Mouse (Mus musculus): Measurements from ENCODE around the gene Rpl36. TPM values are rescaled to one million over a fixed set of nuclear protein-coding genes. Genes with fewer than 3 reads are reported as not detected.

The Rpl36 gene
- polyA plus RNA-seq, 1 experiment from 2014 or later: 2,014 TPM

DNA sequence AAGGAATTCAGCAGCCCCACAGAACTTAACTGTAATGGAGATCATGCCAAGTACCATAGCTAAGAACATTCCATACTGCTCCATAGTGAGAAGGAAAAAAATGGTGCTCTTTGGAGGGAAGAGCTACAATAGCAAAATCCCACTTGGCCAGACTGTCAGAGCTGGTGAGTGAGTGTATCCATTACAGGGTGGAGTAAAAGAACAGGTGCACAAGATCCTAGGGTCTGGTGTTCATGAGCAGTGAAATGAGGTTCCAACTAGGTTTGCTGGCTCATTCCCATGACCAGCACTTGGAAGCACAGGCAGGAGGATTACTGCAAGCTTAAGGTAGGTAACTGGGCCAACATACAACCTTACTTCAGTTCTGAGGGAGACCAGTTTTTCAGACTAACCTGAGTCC is 20.7 kb upstream of the Rpl36 start:
- Histone ChIP-seq H3K4me2 (no peak overlapping the region), H3K4me3 (ENCODE audit: low read depth, low read length) (no peak overlapping the region), H3K9ac (no peak overlapping the region), H3K27ac (ENCODE audit: low read depth) (no peak overlapping the region), H3K4me1 (ENCODE audit: insufficient read depth) (no peaks in the 10 kb centered on the region), H3K9me3 (ENCODE audit: low read depth, low read length) (no peaks in the 10 kb centered on the region), H3K36me3 (ENCODE audit: insufficient read depth) (peaks cover 99% of the 10 kb centered on the region), H3K27me3 (ENCODE audit: insufficient read depth, low read length) (no peaks in the 10 kb centered on the region)
- no peak for DNase-seq
- no peak for ATAC-seq (ENCODE audit: insufficient read depth)
- TF ChIP-seq CTCF (IDR thresholded peaks at IDR 0.05; ENCODE audit: low read depth): no peak

DNA sequence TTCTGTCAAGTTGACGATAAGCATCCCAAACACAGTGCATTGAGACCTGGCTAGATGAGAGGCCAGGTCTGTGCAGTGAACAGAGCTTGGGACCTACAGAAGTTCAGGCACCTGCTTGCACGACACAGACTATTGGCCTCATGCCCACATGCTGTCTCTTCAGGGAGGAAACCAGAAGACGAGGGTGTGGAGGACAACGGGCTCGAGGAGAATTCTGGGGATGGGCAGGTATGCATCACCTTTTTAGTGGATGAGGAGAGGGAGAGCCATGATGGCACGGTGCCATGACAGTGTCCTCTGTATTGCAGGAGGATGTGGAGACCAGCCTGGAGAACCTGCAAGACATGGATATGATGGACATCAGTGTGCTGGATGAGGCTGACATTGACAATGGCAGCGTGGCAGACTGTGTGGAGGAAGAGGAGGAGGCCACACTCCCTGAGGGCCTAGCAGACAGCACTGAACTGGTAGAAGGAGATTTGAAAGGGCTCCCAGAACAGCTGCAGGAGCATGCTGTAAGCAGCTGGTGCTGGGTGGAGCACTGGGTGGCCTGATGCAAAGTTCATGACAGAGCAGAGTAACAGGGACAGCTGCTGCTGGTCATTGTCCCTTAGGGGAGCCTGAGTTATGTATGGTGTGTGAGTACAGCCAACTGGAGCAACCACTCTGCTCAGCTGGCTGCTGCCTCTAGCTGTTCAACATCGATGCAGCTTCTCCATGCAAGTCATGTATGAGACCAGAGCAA is 19.5 kb upstream of the Rpl36 start:
- no peaks in the 10 kb centered on the region for H3K4me1 ChIP-seq (ENCODE audit: insufficient read depth)
- H3K27ac ChIP-seq (ENCODE audit: low read depth): no peak overlapping the region
- no peak overlapping the region for H3K4me2 ChIP-seq
- TF ChIP-seq CTCF (IDR thresholded peaks at IDR 0.05; ENCODE audit: low read depth): no peak
- ATAC-seq (ENCODE audit: insufficient read depth) (peak; percentile 25; the same call in 1 of the 2 replicates), DNase-seq (no peak)
- H3K9me3 ChIP-seq (ENCODE audit: low read depth, low read length): no peaks in the 10 kb centered on the region
- H3K4me3 ChIP-seq (ENCODE audit: low read depth, low read length): no peak overlapping the region
- no peak overlapping the region for H3K9ac ChIP-seq
- H3K27me3 ChIP-seq (ENCODE audit: insufficient read depth, low read length): no peaks in the 10 kb centered on the region
- 84% methylated on average over 8 of the region's 8 CpGs for WGBS
- H3K36me3 ChIP-seq (ENCODE audit: insufficient read depth): peaks cover 95% of the 10 kb centered on the region

DNA sequence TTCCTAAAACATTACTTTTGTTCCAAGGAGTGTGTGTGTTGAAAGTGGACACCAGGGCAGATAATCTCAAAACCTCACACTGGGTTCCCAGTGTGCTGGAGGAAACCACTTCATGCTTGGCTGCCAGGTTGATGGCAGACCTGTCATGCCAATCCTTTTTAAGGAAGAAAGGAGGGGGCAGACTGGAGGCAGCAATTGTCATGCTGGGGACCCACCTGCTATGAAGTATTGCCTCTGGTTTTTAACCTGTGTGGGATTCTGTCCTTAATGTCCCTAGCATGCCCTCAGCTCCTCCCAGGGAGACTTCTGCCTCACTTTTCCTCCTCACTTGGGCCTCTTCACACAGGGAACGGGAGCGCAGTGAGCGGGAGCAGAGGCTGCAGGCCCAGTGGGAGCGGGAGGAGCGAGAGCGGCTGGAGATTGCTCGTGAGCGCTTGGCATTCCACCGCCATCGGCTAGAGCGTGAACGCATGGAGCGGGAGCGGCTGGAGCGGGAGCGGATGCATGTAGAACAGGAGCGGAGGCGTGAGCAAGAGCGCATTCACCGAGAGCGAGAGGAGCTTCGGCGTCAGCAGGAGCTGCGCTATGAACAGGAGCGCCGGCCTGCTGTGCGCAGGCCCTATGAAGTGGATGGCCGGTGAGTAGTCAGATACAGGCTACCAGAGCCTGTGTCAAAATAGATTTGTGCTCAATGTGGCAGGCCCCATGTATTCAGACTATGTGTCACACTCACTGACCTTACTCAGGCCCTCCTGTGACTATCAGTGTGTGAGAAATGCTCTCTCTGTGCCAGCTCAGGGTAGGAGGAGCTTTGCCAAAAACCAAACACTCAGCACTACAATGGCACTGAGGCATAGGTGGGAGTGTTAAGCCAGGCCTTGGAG is 9.8 kb upstream of the Rpl36 start:
- no peak for ATAC-seq (ENCODE audit: insufficient read depth)
- DNase-seq: no peak
- Histone ChIP-seq H3K9ac (no peak overlapping the region), H3K9me3 (ENCODE audit: low read depth, low read length) (no peaks in the 10 kb centered on the region), H3K4me3 (ENCODE audit: low read depth, low read length) (no peak overlapping the region), H3K36me3 (ENCODE audit: insufficient read depth) (peaks cover 90% of the 10 kb centered on the region), H3K27ac (ENCODE audit: low read depth) (no peak overlapping the region), H3K27me3 (ENCODE audit: insufficient read depth, low read length) (no peaks in the 10 kb centered on the region), H3K4me2 (no peak overlapping the region), H3K4me1 (ENCODE audit: insufficient read depth) (peaks cover 1% of the 10 kb centered on the region; the same call in 1 of the 2 replicates)
- WGBS: 92% methylated on average over 28 of the region's 28 CpGs
- no peak for TF ChIP-seq CTCF (IDR thresholded peaks at IDR 0.05; ENCODE audit: low read depth)

DNA sequence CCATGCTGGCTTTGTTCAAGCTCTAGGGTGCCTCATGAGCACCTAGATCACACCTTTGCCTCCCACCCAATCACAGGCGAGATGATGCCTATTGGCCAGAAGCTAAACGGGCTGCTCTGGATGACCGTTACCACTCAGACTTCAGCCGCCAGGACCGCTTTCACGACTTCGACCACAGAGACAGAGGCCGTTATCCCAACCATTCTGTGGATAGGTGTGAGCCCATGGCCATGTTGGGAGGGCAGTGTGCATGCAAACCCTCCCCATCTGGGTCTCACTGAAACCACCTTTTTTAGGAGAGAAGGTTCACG is 9.2 kb upstream of the Rpl36 start:
- Histone ChIP-seq H3K4me1 (ENCODE audit: insufficient read depth) (peaks cover 5% of the 10 kb centered on the region; the same call in 1 of the 2 replicates), H3K4me3 (ENCODE audit: low read depth, low read length) (no peak overlapping the region), H3K9me3 (ENCODE audit: low read depth, low read length) (no peaks in the 10 kb centered on the region), H3K4me2 (no peak overlapping the region), H3K27me3 (ENCODE audit: insufficient read depth, low read length) (no peaks in the 10 kb centered on the region), H3K36me3 (ENCODE audit: insufficient read depth) (peaks cover 90% of the 10 kb centered on the region), H3K27ac (ENCODE audit: low read depth) (no peak overlapping the region), H3K9ac (no peak overlapping the region)
- no peak for TF ChIP-seq CTCF (IDR thresholded peaks at IDR 0.05; ENCODE audit: low read depth)
- 82% methylated on average over 9 of the region's 9 CpGs for WGBS
- DNase-seq (no peak), ATAC-seq (ENCODE audit: insufficient read depth) (no peak)

DNA sequence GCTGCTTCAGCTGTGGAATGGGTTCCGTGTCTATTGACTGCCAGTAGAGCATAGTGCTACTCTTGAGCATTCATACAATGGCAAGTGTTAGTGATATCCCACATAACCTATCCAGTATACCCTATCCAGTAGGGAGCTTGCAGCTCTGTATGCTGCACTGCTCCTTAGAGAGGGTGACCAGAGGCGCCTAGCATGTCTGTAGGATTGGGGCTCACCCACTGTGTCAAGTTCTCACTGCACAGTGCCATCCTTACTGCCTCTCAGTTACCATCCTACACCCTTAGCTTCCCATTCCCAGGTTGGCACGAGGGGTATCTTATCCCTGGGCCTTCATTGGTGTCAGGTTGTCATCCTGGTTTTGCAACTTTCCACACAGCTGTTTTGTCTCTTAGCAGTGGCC is 8.8 kb upstream of the Rpl36 start:
- H3K9ac ChIP-seq: no peak overlapping the region
- TF ChIP-seq CTCF (IDR thresholded peaks at IDR 0.05; ENCODE audit: low read depth): no peak
- H3K9me3 ChIP-seq (ENCODE audit: low read depth, low read length): no peaks in the 10 kb centered on the region
- no peak overlapping the region for H3K4me3 ChIP-seq (ENCODE audit: low read depth, low read length)
- H3K27ac ChIP-seq (ENCODE audit: low read depth): no peak overlapping the region
- peaks cover 86% of the 10 kb centered on the region for H3K36me3 ChIP-seq (ENCODE audit: insufficient read depth)
- ATAC-seq (ENCODE audit: insufficient read depth) (no peak), DNase-seq (no peak)
- H3K4me2 ChIP-seq: no peak overlapping the region
- peaks cover 5% of the 10 kb centered on the region; the same call in 1 of the 2 replicates for H3K4me1 ChIP-seq (ENCODE audit: insufficient read depth)
- H3K27me3 ChIP-seq (ENCODE audit: insufficient read depth, low read length): no peaks in the 10 kb centered on the region
- 92% methylated on average over 3 of the region's 3 CpGs for WGBS

DNA sequence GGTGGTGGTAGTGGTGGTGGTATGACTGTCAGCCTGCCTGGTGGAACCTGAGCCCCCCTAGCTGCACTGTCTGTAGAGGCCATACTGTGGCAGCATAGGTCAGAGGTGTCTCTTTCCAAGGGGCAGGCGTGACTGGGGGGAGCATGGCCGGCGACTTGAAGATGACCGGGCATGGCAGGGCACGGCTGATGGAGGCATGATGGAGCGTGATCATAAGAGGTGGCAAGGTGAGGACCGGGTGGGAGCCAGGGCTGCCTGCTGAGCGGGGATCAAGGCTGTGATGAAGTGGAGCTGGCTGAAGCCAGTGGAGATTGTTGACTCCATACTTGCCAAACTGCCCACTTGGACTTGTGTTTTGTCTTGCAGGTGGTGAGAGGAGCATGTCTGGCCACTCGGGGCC is 7.8 kb upstream of the Rpl36 start:
- Histone ChIP-seq H3K4me3 (ENCODE audit: low read depth, low read length) (no peak overlapping the region), H3K27me3 (ENCODE audit: insufficient read depth, low read length) (no peaks in the 10 kb centered on the region), H3K4me2 (no peak overlapping the region), H3K9ac (no peak overlapping the region), H3K27ac (ENCODE audit: low read depth) (no peak overlapping the region), H3K36me3 (ENCODE audit: insufficient read depth) (peaks cover 76% of the 10 kb centered on the region), H3K4me1 (ENCODE audit: insufficient read depth) (peaks cover 9% of the 10 kb centered on the region), H3K9me3 (ENCODE audit: low read depth, low read length) (no peaks in the 10 kb centered on the region)
- ATAC-seq (ENCODE audit: insufficient read depth) (no peak), DNase-seq (no peak)
- 78% methylated on average over 9 of the region's 9 CpGs for WGBS
- no peak for TF ChIP-seq CTCF (IDR thresholded peaks at IDR 0.05; ENCODE audit: low read depth)

DNA sequence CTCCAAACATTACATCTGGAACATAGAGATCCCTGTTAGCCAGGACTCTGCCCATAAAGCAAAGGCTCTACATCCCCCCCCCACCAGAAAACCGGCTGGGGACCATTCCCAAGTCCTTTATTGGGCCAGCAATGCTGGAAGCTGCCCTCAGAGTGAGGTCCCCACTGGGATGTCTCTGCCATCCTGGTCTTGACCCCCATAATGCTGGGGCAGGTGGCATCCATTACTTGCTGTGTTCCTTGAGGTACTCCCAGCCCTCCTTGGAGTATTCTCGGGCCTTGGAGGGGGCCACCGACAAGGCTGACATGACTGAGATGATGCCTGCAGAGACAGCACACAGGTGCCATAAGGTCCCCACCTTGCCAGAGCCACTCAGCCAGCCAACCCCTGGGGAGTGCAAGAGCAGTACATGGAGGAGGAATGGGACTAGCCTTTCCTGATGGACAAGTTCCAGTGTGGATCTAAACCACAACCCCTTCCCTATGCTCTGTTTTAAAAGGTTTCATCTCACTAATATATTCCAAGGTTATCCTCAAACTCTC is 5.6 kb upstream of the Rpl36 start:
- H3K9ac ChIP-seq: peak overlapping the region; percentile 73; the same call in 1 of the 2 replicates
- no peak for TF ChIP-seq CTCF (IDR thresholded peaks at IDR 0.05; ENCODE audit: low read depth)

More for the DNA sequence above, 5.6 kb upstream of the Rpl36 start:
- Histone ChIP-seq H3K27me3 (ENCODE audit: insufficient read depth, low read length) (no peaks in the 10 kb centered on the region), H3K9me3 (ENCODE audit: low read depth, low read length) (no peaks in the 10 kb centered on the region), H3K4me2 (no peak overlapping the region), H3K27ac (ENCODE audit: low read depth) (no peak overlapping the region), H3K4me1 (ENCODE audit: insufficient read depth) (peaks cover 10% of the 10 kb centered on the region), H3K4me3 (ENCODE audit: low read depth, low read length) (no peak overlapping the region), H3K36me3 (ENCODE audit: insufficient read depth) (peaks cover 55% of the 10 kb centered on the region)
- DNase-seq (no peak), ATAC-seq (ENCODE audit: insufficient read depth) (no peak)
- 62% methylated on average over 3 of the region's 3 CpGs for WGBS
